Mouse (Mus musculus) embryonic facial prominence, embryonic 11.5 days (tissue): ENCODE measurements around the gene 4930455H04Rik. TPM values are rescaled to one million over a fixed set of nuclear protein-coding genes. Genes with fewer than 3 reads are reported as not detected.

Experiments
- ATAC-seq: fragments of 200-750 bp; cut with Nextera tagmentation; replicated peaks from 2 replicates; pipeline ENCODE4 v1.8.0; 2017; ENCODE audit warnings: low read depth; ENCODE audit not compliant: insufficient number of reproducible peaks, low FRiP score, low TSS enrichment
- DNase-seq: peaks from one replicate; pipeline ENCODE4 v3.0.0-alpha.2; 2015; ENCODE audit warnings: low spot score
- H3K27ac ChIP-seq: fragments of 300-500 bp; sonication (generic); replicated peaks from 2 replicates; pipeline ENCODE4 v1.5.1; 2014; ENCODE audit warnings: mild to moderate bottlenecking, low read depth, low read length, control low read depth
- H3K27me3 ChIP-seq: fragments of 300-500 bp; sonication (generic); 2 replicates; pipeline ENCODE4 v1.6.1; 2014; ENCODE audit warnings: mild to moderate bottlenecking, low read length, moderate library complexity, mixed read lengths; ENCODE audit not compliant: control insufficient read depth, insufficient read depth
- H3K36me3 ChIP-seq: fragments of 300-500 bp; sonication (generic); replicated peaks from 2 replicates; pipeline ENCODE4 v1.6.1; 2014; ENCODE audit warnings: low read depth, mild to moderate bottlenecking, low read length, moderate library complexity, mixed read lengths; ENCODE audit not compliant: control insufficient read depth, insufficient read depth
- H3K4me1 ChIP-seq: fragments of 300-500 bp; sonication (generic); 2 replicates; pipeline ENCODE4 v1.6.1; 2014; ENCODE audit warnings: low read length, mixed read lengths; ENCODE audit not compliant: control insufficient read depth, insufficient read depth
- H3K4me2 ChIP-seq: fragments of 300-500 bp; sonication (generic); 2 replicates; pipeline ENCODE4 v1.6.1; 2014; ENCODE audit warnings: low read depth, mild to moderate bottlenecking, control low read depth, low read length, moderate library complexity
- H3K4me3 ChIP-seq: fragments of 300-500 bp; sonication (generic); 2 replicates; pipeline ENCODE4 v1.5.1; 2014; ENCODE audit warnings: low read depth, low read length, control low read depth
- H3K9ac ChIP-seq: fragments of 300-500 bp; sonication (generic); replicated peaks from 2 replicates; pipeline ENCODE4 v1.6.1; 2014; ENCODE audit warnings: mild to moderate bottlenecking, control low read depth, low read length
- H3K9me3 ChIP-seq: fragments of 300-500 bp; sonication (generic); replicated peaks from 2 replicates; pipeline ENCODE4 v1.6.1; 2016; ENCODE audit warnings: mild to moderate bottlenecking, low read length, inconsistent platforms, mixed read lengths; ENCODE audit not compliant: control insufficient read depth
- WGBS: fragments of 180-500 bp; shearing (Covaris S2); extraction: QIAGEN DNeasy Blood & Tissue Kit; methylation state at CpG from one replicate; pipeline ENCODE4 v1.1.7; 2014; 5-methylcytosine and 5-hydroxymethylcytosine counted together
- polyA plus RNA-seq: library from polyadenylated mRNA; unstranded; fragments of >200 nt; fragmentation: Nextera tagmentation; extraction: Ambion mirVana; gene quantifications from 2 replicates; pipeline ENCODE4 v1.2.1, GENCODE M21; 2014

4930455H04Rik gene
- polyA plus RNA-seq: not detected in 2 replicates

- WGBS: 54% methylated on average over 4 of the region's 4 CpGs
- Histone ChIP-seq H3K4me2 (peak within 1 kb of the TSS; percentile 52), H3K4me1 (no peaks in the 10 kb centered on the region), H3K27ac (no peak within 1 kb of the TSS), H3K36me3 (no peaks in the 10 kb centered on the region), H3K9me3 (no peaks in the 10 kb centered on the region), H3K27me3 (no peaks in the 10 kb centered on the region), H3K4me3 (peak within 1 kb of the TSS; percentile 22), H3K9ac (peak within 1 kb of the TSS; percentile 29)
- no peak for DNase-seq
- no peak for ATAC-seq
Measured at GRCm38 (mm10) chr3:116967967-116968366, at the start of gene 4930455H04Rik. TSS of gene 4930455H04Rik (plus strand) at chr3:116968267.

- Histone ChIP-seq H3K4me3 (no peak overlapping the region), H3K4me2 (no peak overlapping the region), H3K9ac (no peak overlapping the region), H3K36me3 (no peaks in the 10 kb centered on the region), H3K27ac (no peak overlapping the region), H3K27me3 (no peaks in the 10 kb centered on the region), H3K4me1 (no peaks in the 10 kb centered on the region), H3K9me3 (no peaks in the 10 kb centered on the region)
- DNase-seq (no peak), ATAC-seq (no peak)
- WGBS: 88% methylated on average over 3 of the region's 3 CpGs
Measured at GRCm38 (mm10) chr3:116921535-116921934, 46.5 kb upstream of the 4930455H04Rik start.

DNA sequence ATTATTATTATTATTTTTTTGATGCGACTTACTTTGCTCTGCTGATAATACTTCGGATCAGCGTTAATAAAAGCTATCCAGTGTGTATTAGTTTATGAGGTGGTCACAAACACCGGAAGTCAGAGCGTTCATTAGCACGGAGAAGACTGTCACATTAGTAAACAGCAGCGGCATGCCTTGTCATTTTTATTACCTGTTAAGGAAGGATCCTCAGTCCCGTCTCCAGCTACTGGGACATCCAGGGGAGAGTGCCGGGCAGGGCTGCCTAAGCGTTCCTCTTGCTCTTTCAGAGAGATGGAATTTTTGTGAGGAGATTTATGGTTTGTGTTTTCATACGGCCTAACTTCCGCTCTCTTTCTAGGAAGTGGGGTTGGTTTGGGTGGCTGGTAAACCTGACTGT lies 45.0 kb upstream of the 4930455H04Rik start:
- ATAC-seq (no peak), DNase-seq (no peak)
- no peaks in the 10 kb centered on the region for H3K4me1 ChIP-seq
- no peaks in the 10 kb centered on the region for H3K27me3 ChIP-seq
- no peak overlapping the region for H3K4me3 ChIP-seq
- no peaks in the 10 kb centered on the region for H3K36me3 ChIP-seq
- H3K9ac ChIP-seq: no peak overlapping the region
- no peak overlapping the region for H3K4me2 ChIP-seq
- 91% methylated on average over 12 of the region's 12 CpGs for WGBS
- no peaks in the 10 kb centered on the region for H3K9me3 ChIP-seq
- no peak overlapping the region for H3K27ac ChIP-seq

GRCm38 (mm10) chr3:116928994-116929393 lies 39.1 kb upstream of the 4930455H04Rik start:
- 0 out of 2 replicates have a peak, but pooled peaks have one; percentile 29 for ATAC-seq
- Histone ChIP-seq H3K9ac (no peak overlapping the region), H3K4me1 (no peaks in the 10 kb centered on the region), H3K27me3 (no peaks in the 10 kb centered on the region), H3K9me3 (no peaks in the 10 kb centered on the region), H3K27ac (no peak overlapping the region), H3K36me3 (no peaks in the 10 kb centered on the region), H3K4me3 (no peak overlapping the region), H3K4me2 (no peak overlapping the region)
- DNase-seq: no peak
- 85% methylated on average over 4 of the region's 4 CpGs for WGBS

- Histone ChIP-seq H3K9ac (no peak overlapping the region), H3K4me1 (no peaks in the 10 kb centered on the region), H3K27me3 (no peaks in the 10 kb centered on the region), H3K4me3 (no peak overlapping the region), H3K9me3 (no peaks in the 10 kb centered on the region), H3K27ac (no peak overlapping the region), H3K36me3 (no peaks in the 10 kb centered on the region), H3K4me2 (no peak overlapping the region)
- ATAC-seq (no peak), DNase-seq (no peak)
- 85% methylated on average over 1 of the region's 1 CpGs for WGBS
Measured at GRCm38 (mm10) chr3:116933158-116933557, 34.9 kb upstream of the 4930455H04Rik start.

DNA sequence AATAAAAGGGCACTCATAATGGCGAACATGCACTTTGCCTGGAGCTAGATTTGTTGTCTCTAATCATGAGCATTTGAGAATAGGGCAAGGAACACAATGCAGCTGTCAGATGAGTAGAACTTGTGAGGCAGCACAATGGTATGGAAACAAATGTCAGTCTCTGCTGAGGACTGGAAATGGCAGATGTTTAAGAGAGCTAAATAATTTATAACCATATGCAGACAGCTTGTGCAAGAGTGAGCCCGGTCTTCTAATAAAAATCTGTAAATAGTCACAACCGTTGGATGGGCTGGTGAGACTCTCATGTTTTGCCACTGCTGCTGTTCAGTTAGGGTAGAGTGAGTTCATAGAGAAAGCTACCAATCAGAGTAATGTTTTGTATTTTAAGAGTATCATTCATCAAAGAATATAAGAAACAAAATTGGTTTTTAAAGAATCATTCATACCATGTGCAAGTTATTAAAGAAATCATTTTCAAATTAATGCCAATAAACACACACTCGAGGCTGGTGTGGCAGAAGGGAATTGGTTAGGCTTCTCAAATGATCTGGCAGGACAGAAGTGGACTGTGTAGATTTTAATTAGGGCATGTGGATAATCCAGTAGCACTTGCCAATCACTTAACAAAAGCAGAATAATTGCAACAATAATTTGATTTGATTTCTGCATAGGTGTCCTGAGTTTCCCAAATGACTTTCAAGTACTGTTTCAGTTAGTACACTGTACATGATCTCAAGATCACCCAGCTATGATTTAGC lies 31.0 kb upstream of the 4930455H04Rik start:
- 68% methylated on average over 4 of the region's 4 CpGs for WGBS
- Histone ChIP-seq H3K27me3 (no peaks in the 10 kb centered on the region), H3K4me2 (no peak overlapping the region), H3K36me3 (no peaks in the 10 kb centered on the region), H3K9ac (no peak overlapping the region), H3K9me3 (no peaks in the 10 kb centered on the region), H3K4me1 (no peaks in the 10 kb centered on the region), H3K4me3 (no peak overlapping the region), H3K27ac (no peak overlapping the region)
- ATAC-seq: no peak
- DNase-seq: no peak

GRCm38 (mm10) chr3:116940804-116941558 lies 27.1 kb upstream of the 4930455H04Rik start:
- Histone ChIP-seq H3K4me2 (no peak overlapping the region), H3K4me3 (no peak overlapping the region), H3K9me3 (no peaks in the 10 kb centered on the region), H3K4me1 (no peaks in the 10 kb centered on the region), H3K27me3 (no peaks in the 10 kb centered on the region), H3K36me3 (no peaks in the 10 kb centered on the region), H3K9ac (no peak overlapping the region), H3K27ac (no peak overlapping the region)
- DNase-seq: no peak
- WGBS: 76% methylated on average over 10 of the region's 10 CpGs
- no peak for ATAC-seq

DNA sequence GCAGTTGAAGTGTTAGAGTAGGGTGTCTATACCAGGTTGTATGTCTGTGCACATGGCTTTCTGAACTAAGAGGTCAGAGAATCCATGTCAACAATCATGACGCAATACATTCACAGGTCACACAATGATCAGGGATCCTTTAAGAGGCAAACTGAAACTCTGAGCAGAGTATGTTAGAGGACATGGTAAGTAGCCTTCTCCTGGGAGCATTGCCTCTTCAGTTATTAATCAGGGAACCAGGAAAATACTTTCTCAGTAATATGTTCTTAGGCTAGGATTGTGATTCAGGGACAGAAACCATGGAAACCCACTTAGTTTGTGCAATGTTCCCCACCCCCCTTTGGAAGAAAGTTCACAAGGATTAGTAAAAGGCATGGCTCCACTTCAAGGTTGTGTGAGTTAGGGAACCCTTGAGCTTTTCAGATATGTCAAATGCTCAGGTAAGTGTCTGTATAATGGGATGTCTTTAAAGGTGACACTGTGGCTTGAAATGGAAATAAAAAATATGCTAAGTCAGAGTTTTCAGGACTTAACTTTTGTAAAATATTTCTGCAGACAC lies 26.4 kb upstream of the 4930455H04Rik start:
- Histone ChIP-seq H3K9ac (no peak overlapping the region), H3K36me3 (no peaks in the 10 kb centered on the region), H3K27me3 (no peaks in the 10 kb centered on the region)

More for the DNA sequence above, 26.4 kb upstream of the 4930455H04Rik start:
- 87% methylated on average over 1 of the region's 1 CpGs for WGBS
- H3K27ac ChIP-seq: no peak overlapping the region
- ATAC-seq (no peak), DNase-seq (no peak)
- H3K4me3 ChIP-seq: no peak overlapping the region
- H3K4me1 ChIP-seq: no peaks in the 10 kb centered on the region
- H3K9me3 ChIP-seq: no peaks in the 10 kb centered on the region
- no peak overlapping the region for H3K4me2 ChIP-seq
